Mouse (Mus musculus) ovary, postnatal 36 days (tissue): ENCODE results near the gene Cgnl1.

Experiments used
- DNase-seq: peaks from one replicate; pipeline ENCODE4 v3.0.0; 2022; ENCODE audit warnings: low spot score, mixed read lengths

Cgnl1 gene

GRCm38 (mm10) chr9:71766902-71767301 is 4.5 kb downstream of the Cgnl1 start:
- DNase-seq: no peak

GRCm38 (mm10) chr9:71766306-71766705 is 5.1 kb downstream of the Cgnl1 start:
- no peak for DNase-seq

- DNase-seq: no peak
Measured at GRCm38 (mm10) chr9:71764551-71764950, 6.9 kb downstream of the Cgnl1 start.

GRCm38 (mm10) chr9:71763273-71763672 is 8.1 kb downstream of the Cgnl1 start:
- no peak for DNase-seq

- no peak for DNase-seq
Measured at GRCm38 (mm10) chr9:71761663-71762062, 9.7 kb downstream of the Cgnl1 start.

- DNase-seq: no peak
Measured at GRCm38 (mm10) chr9:71760518-71761141, 10.8 kb downstream of the Cgnl1 start.

GRCm38 (mm10) chr9:71759893-71760292 is 11.5 kb downstream of the Cgnl1 start:
- no peak for DNase-seq

GRCm38 (mm10) chr9:71757386-71757785 is 14.0 kb downstream of the Cgnl1 start:
- no peak for DNase-seq

GRCm38 (mm10) chr9:71756916-71757315 is 14.5 kb downstream of the Cgnl1 start:
- DNase-seq: no peak

GRCm38 (mm10) chr9:71753981-71754380 is 17.4 kb downstream of the Cgnl1 start:
- DNase-seq: no peak

- no peak for DNase-seq
Measured at GRCm38 (mm10) chr9:71753529-71753928, 17.9 kb downstream of the Cgnl1 start.

- DNase-seq: no peak
Measured at GRCm38 (mm10) chr9:71753117-71753516, 18.3 kb downstream of the Cgnl1 start.

- DNase-seq: no peak
Measured at GRCm38 (mm10) chr9:71750015-71750672, 21.3 kb downstream of the Cgnl1 start.

- DNase-seq: no peak
Measured at GRCm38 (mm10) chr9:71746405-71746804, 25.0 kb downstream of the Cgnl1 start.

- no peak for DNase-seq
Measured at GRCm38 (mm10) chr9:71738081-71738930, 33.1 kb downstream of the Cgnl1 start.

- DNase-seq: no peak
Measured at GRCm38 (mm10) chr9:71737257-71738023, 34.0 kb downstream of the Cgnl1 start.

- DNase-seq: no peak
Measured at GRCm38 (mm10) chr9:71735886-71736285, 35.5 kb downstream of the Cgnl1 start.

- DNase-seq: no peak
Measured at GRCm38 (mm10) chr9:71733559-71733958, 37.8 kb downstream of the Cgnl1 start.

GRCm38 (mm10) chr9:71728822-71729311 is 42.5 kb downstream of the Cgnl1 start:
- no peak for DNase-seq

- no peak for DNase-seq
Measured at GRCm38 (mm10) chr9:71727233-71727632, 44.2 kb downstream of the Cgnl1 start.

GRCm38 (mm10) chr9:71726121-71726520 is 45.3 kb downstream of the Cgnl1 start:
- peak; percentile 29 for DNase-seq

- no peak for DNase-seq
Measured at GRCm38 (mm10) chr9:71722366-71722765, 49.0 kb downstream of the Cgnl1 start.
